Mouse (Mus musculus) cerebellum, postnatal 10 days (tissue): ENCODE measurements around the gene Gk5.
"Not testable (repeated sequence)": the region's sequence is repeated elsewhere in the genome, so short reads cannot be mapped to it uniquely, and the experiment has no call there.

Experiments used
- DNase-seq, 2 experiments: peaks; one replicate each; pipeline ENCODE4 v3.0.0; 2021; ENCODE audit warnings: mixed read lengths in 2 of 2

The Gk5 gene

GRCm38 (mm10) chr9:96118861-96119772 lies at the start of gene Gk5:
Gene Gk5, plus strand, starts transcription at chr9:96119362.
- DNase-seq, result peak; percentile 100

- DNase-seq, result no peak
Measured at GRCm38 (mm10) chr9:96078752-96079315, 40.3 kb upstream of the Gk5 start.

GRCm38 (mm10) chr9:96085293-96085692 lies 33.9 kb upstream of the Gk5 start:
- no peak for DNase-seq

- no peak for DNase-seq
Measured at GRCm38 (mm10) chr9:96087671-96088070, 31.5 kb upstream of the Gk5 start.

GRCm38 (mm10) chr9:96088456-96088855 lies 30.7 kb upstream of the Gk5 start:
- not testable (repeated sequence) for DNase-seq

GRCm38 (mm10) chr9:96092637-96093036 lies 26.5 kb upstream of the Gk5 start:
- not testable (repeated sequence) for DNase-seq

- DNase-seq, result no peak
Measured at GRCm38 (mm10) chr9:96093221-96093620, 25.9 kb upstream of the Gk5 start.

GRCm38 (mm10) chr9:96094341-96094740 lies 24.8 kb upstream of the Gk5 start:
- DNase-seq, result no peak

GRCm38 (mm10) chr9:96095192-96095591 lies 24.0 kb upstream of the Gk5 start:
- DNase-seq, result peak in 1 of 2 experiments; percentile 23

GRCm38 (mm10) chr9:96102846-96103245 lies 16.3 kb upstream of the Gk5 start:
- DNase-seq, result no peak

- DNase-seq, result no peak
Measured at GRCm38 (mm10) chr9:96112879-96113361, 6.2 kb upstream of the Gk5 start.

GRCm38 (mm10) chr9:96116801-96117200 lies 2.4 kb upstream of the Gk5 start:
- DNase-seq, result no peak

GRCm38 (mm10) chr9:96118216-96118615 lies 946 bp upstream of the Gk5 start:
- peak in 1 of 2 experiments; percentile 7 for DNase-seq

GRCm38 (mm10) chr9:96127972-96128371 lies 8.8 kb downstream of the Gk5 start:
- DNase-seq, result peak; percentile 18 to 21

- DNase-seq, result no peak
Measured at GRCm38 (mm10) chr9:96132956-96133603, 13.9 kb downstream of the Gk5 start.

GRCm38 (mm10) chr9:96134470-96134869 lies 15.3 kb downstream of the Gk5 start:
- DNase-seq, result no peak

- peak in 1 of 2 experiments; percentile 11 for DNase-seq
Measured at GRCm38 (mm10) chr9:96134916-96135315, 15.8 kb downstream of the Gk5 start.

- DNase-seq, result peak in 1 of 2 experiments; percentile 13
Measured at GRCm38 (mm10) chr9:96135461-96135860, 16.3 kb downstream of the Gk5 start.

- DNase-seq, result no peak
Measured at GRCm38 (mm10) chr9:96138958-96139357, 19.8 kb downstream of the Gk5 start.

GRCm38 (mm10) chr9:96139876-96140275 lies 20.7 kb downstream of the Gk5 start:
- no peak for DNase-seq

GRCm38 (mm10) chr9:96140931-96141330 lies 21.8 kb downstream of the Gk5 start:
- DNase-seq, result peak in 1 of 2 experiments; percentile 11

GRCm38 (mm10) chr9:96142499-96142898 lies 23.3 kb downstream of the Gk5 start:
- DNase-seq, result no peak

GRCm38 (mm10) chr9:96143633-96144032 lies 24.5 kb downstream of the Gk5 start:
- DNase-seq, result no peak
